Mouse (Mus musculus) neural tube, embryonic 14.5 days (tissue): ENCODE data around the gene Stard5. TPM values are rescaled to one million over a fixed set of nuclear protein-coding genes. Genes with fewer than 3 reads are reported as not detected.

ENCODE experiments used
- ATAC-seq: fragments of 200-750 bp; cut with Nextera tagmentation; 2 replicates; pipeline ENCODE4 v1.8.0; 2017; ENCODE audit warnings: low read depth, mild to moderate bottlenecking, moderate TSS enrichment, moderate library complexity
- H3K27ac ChIP-seq: fragments of 300-500 bp; sonication (generic); 2 replicates; pipeline ENCODE4 v1.5.1; 2014; ENCODE audit warnings: low read depth, mild to moderate bottlenecking, control low read depth, low read length, moderate library complexity, mixed read lengths
- H3K27me3 ChIP-seq: fragments of 300-500 bp; sonication (generic); 2 replicates; pipeline ENCODE4 v1.6.1; 2014; ENCODE audit warnings: low read length; ENCODE audit not compliant: control insufficient read depth, insufficient read depth
- H3K36me3 ChIP-seq: fragments of 300-500 bp; sonication (generic); 2 replicates; pipeline ENCODE4 v1.6.1; 2014; ENCODE audit warnings: low read length, mixed read lengths; ENCODE audit not compliant: control insufficient read depth, insufficient read depth
- H3K4me1 ChIP-seq: fragments of 300-500 bp; sonication (generic); 2 replicates; pipeline ENCODE4 v1.6.1; 2014; ENCODE audit warnings: low read length; ENCODE audit not compliant: control insufficient read depth, insufficient read depth
- H3K4me2 ChIP-seq: fragments of 300-500 bp; sonication (generic); 2 replicates; pipeline ENCODE4 v1.6.1; 2014; ENCODE audit warnings: mild to moderate bottlenecking, low read depth, low read length, control low read depth
- H3K4me3 ChIP-seq: fragments of 300-500 bp; sonication (generic); 2 replicates; pipeline ENCODE4 v1.5.1; 2014; ENCODE audit warnings: low read depth, low read length, control low read depth, mixed read lengths
- H3K9ac ChIP-seq: fragments of 300-500 bp; sonication (generic); replicated peaks from 2 replicates; pipeline ENCODE4 v1.6.1; 2014; ENCODE audit warnings: low read depth, mild to moderate bottlenecking, control low read depth, low read length, mixed read lengths
- H3K9me3 ChIP-seq: fragments of 300-500 bp; sonication (generic); 2 replicates; pipeline ENCODE4 v1.6.1; 2016; ENCODE audit warnings: low read length; ENCODE audit not compliant: control insufficient read depth
- WGBS: fragments of 180-500 bp; shearing (Covaris S2); extraction: QIAGEN DNeasy Blood & Tissue Kit; methylation state at CpG from one replicate; pipeline ENCODE4 v1.1.7; 2014; 5-methylcytosine and 5-hydroxymethylcytosine counted together
- polyA plus RNA-seq: library from polyadenylated mRNA; unstranded; fragments of >200 nt; fragmentation: Nextera tagmentation; extraction: Ambion mirVana; gene quantifications from 2 replicates; pipeline ENCODE4 v1.2.1, GENCODE M21; 2014

Stard5 gene
- polyA plus RNA-seq, 1 experiment from 2014 or later: 3.9 TPM

- Histone ChIP-seq H3K36me3 (no peaks in the 10 kb centered on the region), H3K9me3 (no peaks in the 10 kb centered on the region), H3K27me3 (no peaks in the 10 kb centered on the region), H3K27ac (no peak overlapping the region), H3K9ac (no peak overlapping the region), H3K4me3 (no peak overlapping the region), H3K4me1 (no peaks in the 10 kb centered on the region), H3K4me2 (no peak overlapping the region)
- WGBS: 54% methylated on average over 2 of the region's 2 CpGs
- ATAC-seq: no peak
Measured at GRCm38 (mm10) chr7:83641163-83641562, 9.4 kb downstream of the Stard5 start.

- no peak overlapping the region for H3K4me2 ChIP-seq
- H3K36me3 ChIP-seq: no peaks in the 10 kb centered on the region
- no peaks in the 10 kb centered on the region for H3K9me3 ChIP-seq
- no peaks in the 10 kb centered on the region for H3K27me3 ChIP-seq
- H3K27ac ChIP-seq: no peak overlapping the region
- ATAC-seq: no peak
- H3K4me1 ChIP-seq: no peaks in the 10 kb centered on the region
- whole genome bisulfite sequencing: 81% methylated on average over 6 of the region's 6 CpGs
- H3K9ac ChIP-seq: no peak overlapping the region
- H3K4me3 ChIP-seq: no peak overlapping the region
Measured at GRCm38 (mm10) chr7:83643581-83643980, 11.8 kb downstream of the Stard5 start.

GRCm38 (mm10) chr7:83644761-83645160, 13.0 kb downstream of the Stard5 start:
- no peaks in the 10 kb centered on the region for H3K4me1 ChIP-seq
- 88% methylated on average over 2 of the region's 2 CpGs for WGBS

GRCm38 (mm10) chr7:83645476-83645875, 13.7 kb downstream of the Stard5 start:
- H3K27ac ChIP-seq: no peak overlapping the region
- no peaks in the 10 kb centered on the region for H3K9me3 ChIP-seq
- H3K4me1 ChIP-seq: no peaks in the 10 kb centered on the region
- ATAC-seq: no peak
- H3K36me3 ChIP-seq: no peaks in the 10 kb centered on the region
- H3K4me3 ChIP-seq: no peak overlapping the region
- no peaks in the 10 kb centered on the region for H3K27me3 ChIP-seq
- WGBS: 84% methylated on average over 5 of the region's 5 CpGs
- H3K4me2 ChIP-seq: no peak overlapping the region
- no peak overlapping the region for H3K9ac ChIP-seq

More at GRCm38 (mm10) chr7:83644761-83645160, 13.0 kb downstream of the Stard5 start:
- H3K9me3 ChIP-seq: no peaks in the 10 kb centered on the region
- ATAC-seq: no peak
- H3K4me3 ChIP-seq: no peak overlapping the region
- H3K4me2 ChIP-seq: no peak overlapping the region
- H3K36me3 ChIP-seq: no peaks in the 10 kb centered on the region
- no peak overlapping the region for H3K9ac ChIP-seq
- no peak overlapping the region for H3K27ac ChIP-seq
- H3K27me3 ChIP-seq: no peaks in the 10 kb centered on the region

- Histone ChIP-seq H3K9ac (no peak overlapping the region), H3K27me3 (no peaks in the 10 kb centered on the region), H3K4me1 (no peaks in the 10 kb centered on the region), H3K27ac (no peak overlapping the region), H3K4me3 (no peak overlapping the region), H3K9me3 (no peaks in the 10 kb centered on the region), H3K4me2 (no peak overlapping the region), H3K36me3 (no peaks in the 10 kb centered on the region)
- 86% methylated on average over 7 of the region's 7 CpGs for WGBS
- no peak for ATAC-seq
Measured at GRCm38 (mm10) chr7:83648807-83649206, 17.0 kb downstream of the Stard5 start.

GRCm38 (mm10) chr7:83650638-83651037, 18.9 kb downstream of the Stard5 start:
- ATAC-seq: no peak
- WGBS: 90% methylated on average over 5 of the region's 5 CpGs
- no peaks in the 10 kb centered on the region for H3K4me1 ChIP-seq

GRCm38 (mm10) chr7:83652498-83652897, 20.7 kb downstream of the Stard5 start:
- 86% methylated on average over 5 of the region's 5 CpGs for WGBS
- no peak overlapping the region for H3K27ac ChIP-seq
- no peak overlapping the region for H3K4me3 ChIP-seq
- H3K9ac ChIP-seq: no peak overlapping the region
- no peaks in the 10 kb centered on the region for H3K36me3 ChIP-seq
- H3K9me3 ChIP-seq: no peaks in the 10 kb centered on the region
- no peak for ATAC-seq
- no peaks in the 10 kb centered on the region for H3K27me3 ChIP-seq
- no peak overlapping the region for H3K4me2 ChIP-seq
- no peaks in the 10 kb centered on the region for H3K4me1 ChIP-seq

More at GRCm38 (mm10) chr7:83650638-83651037, 18.9 kb downstream of the Stard5 start:
- no peak overlapping the region for H3K4me3 ChIP-seq
- no peak overlapping the region for H3K27ac ChIP-seq
- no peaks in the 10 kb centered on the region for H3K9me3 ChIP-seq
- H3K4me2 ChIP-seq: no peak overlapping the region
- H3K9ac ChIP-seq: no peak overlapping the region
- H3K27me3 ChIP-seq: no peaks in the 10 kb centered on the region
- H3K36me3 ChIP-seq: no peaks in the 10 kb centered on the region

GRCm38 (mm10) chr7:83653605-83654051, 21.9 kb downstream of the Stard5 start:
- WGBS: 91% methylated on average over 2 of the region's 2 CpGs
- Histone ChIP-seq H3K27ac (no peak overlapping the region), H3K36me3 (no peaks in the 10 kb centered on the region), H3K4me2 (no peak overlapping the region), H3K27me3 (no peaks in the 10 kb centered on the region), H3K9ac (no peak overlapping the region), H3K4me3 (no peak overlapping the region), H3K4me1 (no peaks in the 10 kb centered on the region), H3K9me3 (no peaks in the 10 kb centered on the region)
- no peak for ATAC-seq

GRCm38 (mm10) chr7:83654196-83654595, 22.4 kb downstream of the Stard5 start:
- Histone ChIP-seq H3K9ac (no peak overlapping the region), H3K27me3 (no peaks in the 10 kb centered on the region), H3K27ac (no peak overlapping the region), H3K4me2 (no peak overlapping the region), H3K4me1 (no peaks in the 10 kb centered on the region), H3K9me3 (no peaks in the 10 kb centered on the region), H3K36me3 (no peaks in the 10 kb centered on the region), H3K4me3 (no peak overlapping the region)
- 91% methylated on average over 2 of the region's 2 CpGs for WGBS
- ATAC-seq: no peak
